In genomic region chr9:42196552-42196951, GRCm38 (mm10) we compare ENCODE assay signal across 8 mouse cellular contexts.
DNase-seq lines count a peak whose midpoint lies in the region; ATAC-seq and TF ChIP-seq lines count a peak whose summit lies in the region.

No protein-coding gene starts in this region.

- ATAC-seq in intestine, postnatal 0 days = peak; percentile 92
- peak; percentile 67 for ATAC-seq in lung, embryonic 16.5 days (ENCODE audit: low read depth)
- no peak for ATAC-seq in forebrain, embryonic 14.5 days

- H3K9me3 ChIP-seq in intestine, postnatal 0 days (ENCODE audit: control insufficient read depth) = no peaks in the 10 kb centered on the region
- H3K9me3 ChIP-seq in lung, embryonic 16.5 days (ENCODE audit: control insufficient read depth, low read length) = no peaks in the 10 kb centered on the region
- no peaks in the 10 kb centered on the region for H3K9me3 ChIP-seq in forebrain, embryonic 14.5 days (replicated peaks; ENCODE audit: control insufficient read depth, low read length)

- DNase-seq in embryo, embryonic 10 days (ENCODE audit: low spot score) = peak; percentile 25
- no peak for DNase-seq in embryo, embryonic 9.5 days (ENCODE audit: extremely low spot score)
- peak; percentile 89 for DNase-seq in ES-CJ7 (ENCODE audit: low read depth, low spot score)
- DNase-seq in forebrain, embryonic 14.5 days (ENCODE audit: low spot score) = no peak
- DNase-seq in layer of hippocampus, postnatal 25 days (ENCODE audit: extremely low spot score in 1 of 2, low spot score in 1 of 2) = no peak
- no peak for DNase-seq in thymus, postnatal 25 days

- H3K4me2 ChIP-seq in intestine, postnatal 0 days (replicated peaks; ENCODE audit: low read depth) = no peak overlapping the region
- no peak overlapping the region for H3K4me2 ChIP-seq in lung, embryonic 16.5 days (ENCODE audit: low read depth, low read length)
- H3K4me2 ChIP-seq in forebrain, embryonic 14.5 days (ENCODE audit: low read length) = no peak overlapping the region

- 0 out of 2 replicates have a peak overlapping the region, but pooled peaks have one; percentile 11 for H3K4me3 ChIP-seq in intestine, postnatal 0 days (ENCODE audit: low read depth, low read length)
- H3K4me3 ChIP-seq in lung, embryonic 16.5 days (ENCODE audit: low read length) = no peak overlapping the region
- no peak overlapping the region for H3K4me3 ChIP-seq in forebrain, embryonic 14.5 days (ENCODE audit: low read depth, low read length)

- no peak overlapping the region for H3K27ac ChIP-seq in intestine, postnatal 0 days (ENCODE audit: low read depth, low read length)
- peak overlapping the region; percentile 58 for H3K27ac ChIP-seq in lung, embryonic 16.5 days (ENCODE audit: low read length)
- H3K27ac ChIP-seq in forebrain, embryonic 14.5 days (ENCODE audit: low read depth, low read length) = no peak overlapping the region

- no peaks in the 10 kb centered on the region for H3K36me3 ChIP-seq in intestine, postnatal 0 days (ENCODE audit: control insufficient read depth, insufficient read depth)
- no peaks in the 10 kb centered on the region for H3K36me3 ChIP-seq in lung, embryonic 16.5 days (ENCODE audit: control insufficient read depth, insufficient read depth, low read length)
- no peaks in the 10 kb centered on the region for H3K36me3 ChIP-seq in forebrain, embryonic 14.5 days (ENCODE audit: control insufficient read depth, insufficient read depth, low read length)

- WGBS in intestine, postnatal 0 days = 36% methylated on average over 4 of the region's 4 CpGs
- 52% methylated on average over 4 of the region's 4 CpGs for WGBS in lung, embryonic 16.5 days
- WGBS in forebrain, embryonic 14.5 days = 56% methylated on average over 4 of the region's 4 CpGs

- H3K27me3 ChIP-seq in intestine, postnatal 0 days (replicated peaks; ENCODE audit: control insufficient read depth, insufficient read depth, low read length) = no peaks in the 10 kb centered on the region
- no peaks in the 10 kb centered on the region for H3K27me3 ChIP-seq in lung, embryonic 16.5 days (ENCODE audit: control insufficient read depth, insufficient read depth, low read depth, low read length)
- H3K27me3 ChIP-seq in forebrain, embryonic 14.5 days (replicated peaks; ENCODE audit: control insufficient read depth, insufficient read depth, low read length) = no peaks in the 10 kb centered on the region

- no peak overlapping the region for H3K9ac ChIP-seq in intestine, postnatal 0 days (ENCODE audit: low read depth, low read length)
- H3K9ac ChIP-seq in lung, embryonic 16.5 days (ENCODE audit: low read length) = no peak overlapping the region
- no peak overlapping the region for H3K9ac ChIP-seq in forebrain, embryonic 14.5 days (ENCODE audit: low read length)

- peaks cover 4% of the 10 kb centered on the region; the same call in 1 of the 2 replicates for H3K4me1 ChIP-seq in intestine, postnatal 0 days (replicated peaks; ENCODE audit: control insufficient read depth, insufficient read depth, low read length)
- peaks cover 26% of the 10 kb centered on the region for H3K4me1 ChIP-seq in lung, embryonic 16.5 days (replicated peaks; ENCODE audit: control insufficient read depth, insufficient read depth, low read length)
- H3K4me1 ChIP-seq in forebrain, embryonic 14.5 days (ENCODE audit: control insufficient read depth, insufficient read depth, low read length) = no peaks in the 10 kb centered on the region

- TF ChIP-seq CTCF in intestine, postnatal 0 days (IDR thresholded peaks at IDR 0.05; ENCODE audit: low read depth) = no peak

Comparison
In these comparisons a context has a peak if more than half of its experiments do, and no peak if none do; other contexts are left out.
1. DNase-seq: peak in embryo, embryonic 10 days (single experiment) and ES-CJ7 (single experiment); none in embryo, embryonic 9.5 days (single experiment), forebrain, embryonic 14.5 days (single experiment), layer of hippocampus, postnatal 25 days (0 of 2) and thymus, postnatal 25 days (single experiment).